Mouse (Mus musculus) T-helper 2 cell (primary cell): ENCODE data around the gene Etv3.

Experiments
- in situ Hi-C: fragments of 300-600 bp; cut with MboI, MseI; formaldehyde crosslinking; loops from one replicate; pipeline ENCODE4 v1.15.1; 2025; ENCODE audit warnings: high pct_unique_total_duplicates

Gene Etv3

DNA sequence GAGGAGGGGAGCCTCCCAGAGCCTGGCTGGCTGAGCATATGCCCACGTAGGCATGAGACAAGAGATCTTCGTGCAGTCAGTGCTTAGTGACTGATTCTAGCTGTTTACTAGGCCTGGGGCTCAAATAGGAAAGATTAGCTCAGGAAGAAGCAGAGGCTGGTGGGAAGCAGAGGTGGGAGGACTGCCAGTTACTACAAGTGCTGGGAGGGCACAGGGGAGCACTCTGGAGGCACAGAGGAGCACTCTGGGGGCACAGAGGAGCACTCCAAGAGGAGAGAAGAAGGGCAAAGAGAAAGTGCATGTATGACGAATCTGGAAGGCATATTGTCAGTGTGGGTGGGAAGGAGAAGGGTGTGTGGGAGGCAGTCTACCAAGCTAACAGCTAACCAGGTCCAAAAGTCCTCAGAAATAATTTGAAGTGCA, 30.9 kb downstream of the Etv3 start:
- in situ Hi-C loops, result no loop called here

DNA sequence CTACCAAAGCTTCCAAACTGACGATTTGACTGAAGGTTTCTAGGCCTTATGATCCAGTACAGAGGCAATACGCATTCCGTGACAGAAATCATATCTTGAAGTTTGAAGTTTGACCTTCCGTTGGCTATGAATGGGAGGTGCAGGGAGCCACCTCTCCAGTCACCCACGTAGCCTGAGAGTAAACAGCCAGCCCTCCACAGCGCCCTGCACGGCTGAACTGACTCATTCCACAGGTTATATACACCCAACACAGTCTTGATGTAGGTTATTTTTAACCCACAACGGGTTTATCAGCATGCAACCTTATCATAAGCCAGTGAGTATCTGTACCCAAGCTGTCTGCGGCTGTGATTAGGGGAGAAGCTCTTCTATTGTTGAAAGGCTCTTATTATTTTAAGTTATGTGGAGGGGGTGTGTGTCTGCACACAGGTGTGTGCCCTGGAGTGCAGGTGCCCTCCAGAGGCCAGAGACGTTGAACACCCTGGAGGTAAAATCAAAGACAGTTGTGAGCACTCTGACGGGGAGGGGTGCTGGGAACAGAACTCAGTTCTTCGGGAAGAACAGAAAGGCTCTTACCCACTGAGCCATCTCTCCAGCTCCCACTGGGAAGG, 31.6 kb downstream of the Etv3 start:
- in situ Hi-C loops, result no loop called here

DNA sequence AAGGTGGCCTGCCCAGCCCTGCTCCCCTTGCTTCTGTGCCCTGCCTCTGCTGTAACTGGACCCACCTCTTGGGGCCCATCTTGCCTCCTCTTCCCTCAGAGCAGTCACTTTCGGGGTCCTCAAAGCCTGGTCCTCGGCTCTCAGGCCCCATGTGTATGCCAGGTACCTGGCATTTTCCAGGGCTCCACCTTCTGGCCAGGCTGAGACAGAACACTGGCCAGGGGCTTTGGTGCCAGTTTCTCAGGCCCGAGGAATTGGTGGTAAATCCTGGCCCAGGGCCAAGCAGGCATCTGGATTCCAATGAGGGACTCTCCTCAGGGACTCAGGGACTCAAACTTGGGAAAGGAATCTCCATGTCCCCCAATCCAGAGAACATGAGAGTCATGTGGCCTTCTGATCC, 34.9 kb downstream of the Etv3 start:
- in situ Hi-C loops, result loop anchor here (5.0 to 10.0 kb wide), 4 partner anchors 58 to 305 kb away; no protein-coding TSS in a partner anchor

DNA sequence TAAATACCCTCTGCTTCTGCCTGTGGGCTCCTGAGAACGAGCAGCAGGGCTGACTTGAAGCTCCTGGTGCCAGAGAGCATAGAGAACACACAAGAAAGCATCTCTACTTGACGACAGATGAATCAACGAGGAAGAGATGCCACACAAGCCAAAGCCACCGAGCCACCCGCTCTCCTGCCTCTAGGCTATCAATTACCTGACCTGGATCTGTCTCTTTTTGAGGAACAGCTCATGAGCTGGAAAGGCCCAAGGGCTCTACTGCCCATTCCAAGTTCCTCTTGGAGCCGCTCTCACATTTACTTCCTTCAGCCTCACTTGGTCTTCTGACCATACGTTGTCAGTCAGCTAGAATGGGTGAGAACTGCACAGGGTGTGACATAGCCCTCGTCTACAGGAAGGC, 36.2 kb downstream of the Etv3 start:
- in situ Hi-C loops, result loop anchor here (5.0 to 10.0 kb wide), 4 partner anchors 59 to 307 kb away; no protein-coding TSS in a partner anchor

DNA sequence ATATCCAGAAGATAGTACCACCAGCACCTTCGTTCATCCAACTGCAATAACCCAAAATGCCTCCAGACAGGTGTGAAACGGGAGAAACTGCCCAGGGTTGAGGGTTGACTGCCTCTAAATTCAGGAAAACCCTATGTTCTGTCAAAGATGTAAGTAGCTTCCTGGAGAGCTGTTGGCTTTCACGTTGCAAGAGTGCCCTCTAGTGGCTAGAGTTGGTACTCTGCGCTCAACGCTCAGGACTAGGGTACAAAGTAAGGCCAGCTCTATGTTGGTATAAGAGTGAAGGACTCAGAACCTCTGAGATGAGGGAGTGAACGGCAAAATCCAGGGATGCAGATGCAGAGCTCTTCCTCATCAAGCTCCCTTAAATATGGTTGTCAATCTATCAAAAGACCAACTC, 37.2 kb downstream of the Etv3 start:
- in situ Hi-C loops, result loop anchor here (5.0 to 10.0 kb wide), 4 partner anchors 60 to 308 kb away; no protein-coding TSS in a partner anchor

DNA sequence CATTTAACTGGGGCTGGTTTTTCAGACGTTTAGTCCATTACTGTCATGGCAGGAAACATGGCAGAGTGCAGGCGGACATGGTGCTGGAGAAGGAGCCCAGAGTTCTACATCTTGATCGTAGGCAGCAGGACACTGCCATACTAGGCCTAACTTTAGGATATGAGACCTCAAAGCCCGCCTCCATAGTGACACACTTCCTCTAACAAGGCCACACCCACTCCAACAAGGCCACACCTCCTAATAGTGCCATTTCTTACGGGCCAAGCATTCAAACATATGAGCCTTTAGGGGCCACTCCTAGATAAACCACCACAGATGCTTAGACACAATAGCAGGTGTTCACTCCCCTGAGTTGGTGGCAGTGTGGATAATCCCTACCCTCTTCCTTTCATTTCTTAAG, 38.3 kb downstream of the Etv3 start:
- in situ Hi-C loops, result loop anchor here (5.0 to 10.0 kb wide), 4 partner anchors 61 to 309 kb away; no protein-coding TSS in a partner anchor

DNA sequence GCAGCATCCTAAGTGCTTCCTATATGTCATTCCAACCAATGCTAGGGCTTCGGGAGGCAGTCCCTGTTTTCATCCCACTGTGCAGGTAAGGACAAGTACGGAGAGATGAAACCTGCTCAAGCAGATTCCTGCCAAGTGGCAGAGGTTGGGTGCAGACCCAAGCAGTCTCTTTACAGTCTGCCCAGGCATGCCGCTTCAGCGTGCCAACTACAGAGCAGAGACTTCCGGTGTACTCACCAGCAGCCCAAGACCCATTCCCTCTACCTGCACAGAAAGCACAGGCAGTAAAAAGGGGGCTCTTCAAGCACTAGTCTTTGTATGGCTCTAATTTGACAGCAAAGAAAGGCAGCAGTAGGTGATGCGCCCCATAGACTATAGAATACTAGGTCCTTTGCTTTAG, 40.4 kb downstream of the Etv3 start:
- in situ Hi-C loops, result loop anchor here (10.0 kb wide), 2 partner anchors 251 to 311 kb away; no protein-coding TSS in a partner anchor

DNA sequence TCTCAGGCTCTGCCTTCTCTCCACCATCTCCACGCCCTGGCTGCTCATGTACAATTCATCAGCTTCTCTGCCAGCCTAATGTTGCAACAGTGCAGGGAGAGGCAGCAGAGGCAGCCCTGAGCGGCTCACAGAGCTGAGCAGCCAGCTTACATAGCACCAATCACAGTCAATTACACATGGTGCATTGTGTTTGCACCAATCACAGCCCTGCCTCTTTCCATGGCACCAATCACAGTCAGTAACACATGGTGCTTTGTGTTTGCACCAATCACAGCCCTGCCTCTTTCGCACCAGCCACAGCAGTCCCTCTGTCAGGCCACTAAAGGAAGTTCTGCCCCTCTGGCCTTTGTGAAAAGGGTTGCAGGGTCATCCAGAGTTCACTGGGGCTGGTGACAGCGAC, 40.9 kb downstream of the Etv3 start:
- in situ Hi-C loops, result loop anchor here (10.0 kb wide), 2 partner anchors 251 to 311 kb away; no protein-coding TSS in a partner anchor

DNA sequence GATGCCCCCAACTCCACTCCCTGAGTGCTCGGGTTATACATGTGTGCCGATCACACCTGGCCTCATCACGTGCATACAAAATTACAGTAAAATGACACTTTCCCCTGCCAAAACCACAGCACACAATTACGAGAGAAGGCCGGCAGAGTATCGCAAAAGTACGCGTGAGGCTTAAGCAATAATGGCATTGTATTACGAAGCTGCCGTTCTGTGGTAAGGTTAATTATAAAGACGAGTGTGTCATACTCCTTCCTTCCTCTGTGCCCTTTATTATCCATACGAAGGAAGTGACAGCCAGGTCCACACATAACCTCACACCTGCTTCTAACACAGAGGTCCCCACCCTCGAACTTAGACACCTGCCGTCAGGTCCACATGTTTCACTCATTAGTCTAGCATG, 42.3 kb downstream of the Etv3 start:
- in situ Hi-C loops, result loop anchor here (10.0 kb wide), 2 partner anchors 253 to 313 kb away; no protein-coding TSS in a partner anchor

DNA sequence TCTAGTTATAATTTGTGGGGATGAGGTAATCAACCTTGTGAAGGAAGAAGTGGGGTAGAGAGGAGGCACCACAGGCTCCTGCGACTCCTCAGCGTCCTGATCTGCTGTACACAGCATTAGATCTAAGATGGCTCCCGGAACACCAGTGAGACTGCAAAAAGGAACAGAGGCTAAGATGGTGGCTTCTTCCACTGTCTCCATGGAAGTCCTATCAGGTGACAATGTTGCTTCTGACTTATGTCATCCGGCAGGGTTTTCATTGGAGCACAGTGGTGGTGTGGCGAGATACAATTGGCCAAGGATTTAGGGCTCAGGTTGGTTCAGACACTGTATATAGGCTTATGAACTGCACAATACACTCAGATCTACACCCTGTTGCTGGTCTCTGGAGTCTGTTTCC, 43.5 kb downstream of the Etv3 start:
- in situ Hi-C loops, result loop anchor here (10.0 kb wide), 2 partner anchors 254 to 314 kb away; no protein-coding TSS in a partner anchor

DNA sequence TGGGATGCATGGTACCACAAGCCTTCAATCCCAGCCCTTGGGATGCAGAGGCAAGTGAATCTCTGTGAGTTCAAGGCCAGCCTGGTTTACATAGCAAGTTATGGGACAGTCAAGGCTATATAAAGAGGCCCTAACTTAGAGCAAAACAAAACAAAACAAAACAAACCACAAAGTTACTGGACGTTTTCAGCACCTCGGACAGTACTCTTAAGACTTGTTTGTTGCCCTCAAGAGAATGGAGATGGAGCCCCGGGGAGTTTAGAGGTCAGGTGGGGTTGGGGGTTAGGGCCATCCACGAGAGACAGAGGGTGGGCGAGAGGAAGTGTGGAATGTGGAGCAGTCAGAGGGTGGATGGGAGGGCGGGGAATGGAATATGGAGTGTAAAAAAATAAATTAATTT, 50.6 kb downstream of the Etv3 start:
- in situ Hi-C loops, result no loop called here

DNA sequence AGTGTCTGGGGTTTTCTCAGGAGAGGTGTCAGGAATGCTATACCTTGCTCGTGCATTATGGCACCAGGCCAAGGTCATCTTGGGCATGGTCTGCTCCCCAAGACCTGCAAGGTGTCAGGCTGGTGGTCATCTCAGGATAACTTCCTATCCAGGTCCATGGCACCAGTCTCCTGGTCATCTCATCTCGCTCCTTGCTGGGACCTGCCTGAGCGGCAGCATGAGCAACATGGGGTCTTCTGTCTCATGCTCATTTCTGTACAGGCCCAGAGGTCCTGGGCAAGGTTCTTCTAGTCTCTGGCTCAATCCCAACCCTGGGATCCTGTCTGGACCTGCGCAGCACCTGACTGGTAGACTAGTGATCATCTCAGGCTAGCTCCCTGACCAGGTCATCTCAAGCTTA, 57.1 kb downstream of the Etv3 start:
- in situ Hi-C loops, result no loop called here
